Mouse (Mus musculus): ENCODE measurements at regions not wholly inside any gene's neighbourhood (a gene's known extent, or its start where the extent isn't known, plus 50 kb on each side); places are given as distances from the start of the nearest gene placed in this dataset.

- DNase-seq (ENCODE audit: extremely low spot score, low read depth, low spot score): no peak
Measured at GRCm38 (mm10) chr15:58718282-58718681, 170.8 kb upstream of the Gm49356 start.

- no peak for DNase-seq (ENCODE audit: extremely low spot score, low read depth, low spot score)
Measured at GRCm38 (mm10) chr15:58719410-58719809, 169.7 kb upstream of the Gm49356 start.

GRCm38 (mm10) chr15:58727041-58727440, 162.1 kb upstream of the Gm49356 start:
- no peak for DNase-seq (ENCODE audit: extremely low spot score, low read depth, low spot score)

GRCm38 (mm10) chr15:58728264-58728663, 160.8 kb upstream of the Gm49356 start:
- DNase-seq (ENCODE audit: extremely low spot score, low read depth, low spot score): no peak

GRCm38 (mm10) chr15:58730861-58731260, 158.2 kb upstream of the Gm49356 start:
- no peak for DNase-seq (ENCODE audit: extremely low spot score, low read depth, low spot score)

GRCm38 (mm10) chr15:58731346-58731745, 157.8 kb upstream of the Gm49356 start:
- no peak for DNase-seq (ENCODE audit: extremely low spot score, low read depth, low spot score)

GRCm38 (mm10) chr15:58731952-58732642, 157.0 kb upstream of the Gm49356 start:
- peak; percentile 47 for DNase-seq (ENCODE audit: extremely low spot score, low read depth, low spot score)
